Mouse (Mus musculus): ENCODE measurements at regions not wholly inside any gene's neighbourhood (a gene's known extent, or its start where the extent isn't known, plus 50 kb on each side); places are given as distances from the start of the nearest gene placed in this dataset.

GRCm38 (mm10) chr9:47133454-47133853 lies 134.9 kb downstream of the Gm4791 start:
- no peak for DNase-seq

DNA sequence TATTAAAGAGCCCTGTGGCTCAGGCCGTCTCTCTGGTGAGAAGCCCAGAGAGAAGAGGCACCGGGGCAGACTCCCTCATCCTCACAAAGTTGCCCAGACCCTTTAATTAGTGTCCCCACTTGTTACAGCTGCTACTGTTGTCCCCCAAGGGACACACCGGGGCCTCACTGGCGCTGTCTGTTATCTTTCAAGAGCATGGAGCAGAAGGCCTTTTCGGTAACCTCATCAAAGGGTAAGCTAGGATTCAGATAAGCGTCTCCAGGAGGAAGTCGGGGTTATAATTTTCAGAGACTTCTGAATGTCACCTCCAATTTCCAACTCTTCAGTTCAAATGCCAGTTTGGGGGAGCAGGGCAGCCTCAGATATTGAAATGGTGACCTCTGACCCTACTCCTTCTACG lies 135.3 kb downstream of the Gm4791 start:
- no peak for DNase-seq

DNA sequence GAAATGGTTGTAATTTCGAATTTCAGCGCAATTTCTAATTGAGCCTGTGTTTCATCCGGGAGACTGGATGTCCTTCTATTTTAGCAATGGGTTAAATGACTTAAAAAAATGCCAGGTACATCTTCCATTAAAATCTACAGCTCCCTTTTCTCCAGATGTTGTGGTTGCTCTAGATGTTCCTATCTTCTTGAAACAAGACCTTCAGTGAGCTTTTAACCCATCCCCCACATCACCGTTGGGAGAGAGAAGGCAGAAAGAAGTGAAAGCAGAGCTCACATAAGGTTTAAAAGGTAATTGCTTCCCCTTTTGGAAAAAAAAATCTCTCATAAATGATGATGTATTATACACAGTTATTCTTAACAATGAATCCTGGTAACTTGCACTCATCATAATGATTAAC lies 135.9 kb downstream of the Gm4791 start:
- no peak for DNase-seq

DNA sequence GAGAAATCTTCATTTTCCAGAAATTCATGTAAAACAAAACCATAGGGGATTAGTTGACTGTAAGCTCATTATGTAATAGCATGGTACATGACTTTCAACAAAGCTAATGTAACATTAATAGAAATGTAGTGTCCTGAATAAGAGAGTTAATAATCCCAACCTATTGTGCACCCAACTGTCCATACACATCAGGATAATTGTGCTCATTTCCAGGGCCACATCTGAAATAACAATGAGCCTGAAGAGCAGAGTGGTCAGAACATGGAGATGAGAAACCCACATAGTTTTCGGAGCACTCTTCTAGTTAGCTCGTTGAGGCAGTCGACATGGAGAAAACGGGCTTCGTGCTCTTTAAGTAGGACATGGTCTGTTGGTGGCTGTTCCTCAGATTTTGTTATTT lies 138.1 kb downstream of the Gm4791 start:
- no peak for DNase-seq

- no peak for DNase-seq
Observed at GRCm38 (mm10) chr9:47153471-47153870, 154.9 kb downstream of the Gm4791 start.

- DNase-seq, result no peak
Observed at GRCm38 (mm10) chr9:47165480-47166131, 167.1 kb downstream of the Gm4791 start.

DNA sequence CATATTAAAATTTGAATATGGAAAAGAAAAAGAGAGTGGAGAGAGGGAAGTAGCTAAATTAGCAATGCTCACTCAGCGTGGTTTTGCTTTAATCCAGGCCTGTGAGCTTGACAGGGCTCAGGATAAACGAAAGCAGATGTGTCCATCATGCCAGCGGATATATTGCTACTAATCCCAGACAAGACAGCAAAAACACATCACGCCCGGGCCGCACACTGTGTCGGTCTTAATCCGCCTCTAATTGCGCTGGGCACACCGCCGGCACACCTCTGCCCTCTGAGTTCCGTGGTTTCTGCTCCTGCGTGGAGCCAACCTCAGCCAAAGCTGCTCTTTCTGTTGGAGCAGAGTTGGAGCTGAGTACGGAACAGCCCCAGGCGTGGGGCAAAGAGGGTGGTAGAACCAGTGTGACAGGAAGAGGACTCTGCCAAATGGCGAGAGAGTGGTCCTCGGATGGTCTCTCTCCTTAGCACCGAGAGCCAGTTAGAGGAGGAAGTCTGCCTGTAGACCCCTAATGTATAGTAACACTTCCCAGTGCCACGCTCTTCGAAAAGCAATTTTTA lies 169.2 kb downstream of the Gm4791 start:
- DNase-seq, result no peak

- DNase-seq, result no peak
Observed at GRCm38 (mm10) chr9:47176044-47176443, 177.5 kb downstream of the Gm4791 start.

- no peak for DNase-seq
Observed at GRCm38 (mm10) chr9:47218101-47218500, 219.6 kb downstream of the Gm4791 start.

DNA sequence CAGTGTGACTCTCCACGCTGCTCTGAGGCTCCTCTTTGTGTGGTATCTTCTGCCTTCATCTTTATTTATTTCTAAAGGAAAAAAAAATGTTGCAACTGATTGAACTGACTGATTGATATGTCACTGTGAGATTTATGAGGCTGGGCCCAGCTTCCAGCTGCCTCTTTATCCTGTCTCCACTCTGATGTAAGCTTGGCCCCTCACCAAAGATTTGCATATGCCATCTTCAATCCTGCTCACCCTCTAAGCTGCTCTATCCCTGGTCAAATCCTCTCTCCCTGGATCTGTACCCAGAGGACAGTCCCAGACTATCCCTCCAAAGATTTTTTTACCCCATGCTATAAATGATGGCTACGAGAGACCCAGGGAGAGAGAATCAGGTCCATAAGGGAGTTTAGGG lies 225.0 kb downstream of the Gm4791 start:
- no peak for DNase-seq

- no peak for DNase-seq
Observed at GRCm38 (mm10) chr9:47224249-47224648, 225.7 kb downstream of the Gm4791 start.

GRCm38 (mm10) chr9:47226476-47227271 lies 228.1 kb downstream of the Gm4791 start:
- peak; percentile 94 for DNase-seq

DNA sequence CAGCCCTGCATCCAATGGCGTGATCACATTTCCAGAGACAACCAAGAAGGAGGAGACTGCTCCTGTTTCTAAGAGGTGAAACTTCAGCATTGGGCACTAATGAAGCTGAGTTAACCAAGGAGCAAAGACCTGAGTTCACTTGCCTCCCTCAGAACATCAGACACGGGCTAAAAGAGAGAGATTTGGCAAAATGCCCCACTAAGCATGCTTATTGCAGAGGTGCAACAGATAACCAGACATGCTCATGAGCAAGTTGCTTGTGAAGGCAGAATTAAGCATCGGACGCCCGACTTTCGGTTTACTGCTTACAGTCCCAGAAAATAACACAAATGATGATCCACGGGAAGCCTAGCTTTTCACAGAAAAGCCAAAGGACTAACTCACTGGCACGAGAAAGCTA lies 228.8 kb downstream of the Gm4791 start:
- no peak for DNase-seq

GRCm38 (mm10) chr9:47228736-47229135 lies 230.2 kb downstream of the Gm4791 start:
- DNase-seq, result no peak

DNA sequence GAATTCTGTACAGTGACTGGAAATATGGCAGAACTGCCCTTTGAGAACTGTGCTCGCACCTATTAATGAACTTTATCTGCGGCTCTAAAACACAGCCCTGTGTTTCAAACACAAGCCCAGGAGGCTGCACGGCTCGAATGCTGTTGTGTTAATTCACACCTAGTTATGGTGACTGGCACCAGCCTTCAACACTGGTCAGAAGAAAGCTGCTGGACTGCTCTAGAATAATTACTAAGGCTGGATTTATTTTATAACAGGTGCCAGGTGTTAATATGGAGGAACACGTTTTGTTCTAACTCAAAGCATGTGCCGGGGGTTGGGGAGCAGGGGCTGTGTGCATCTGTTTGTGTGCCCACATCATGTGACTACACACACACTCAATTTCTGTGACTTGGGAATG lies 230.8 kb downstream of the Gm4791 start:
- DNase-seq, result no peak

- peak; percentile 91 for DNase-seq
Observed at GRCm38 (mm10) chr9:47240950-47241349, 242.4 kb downstream of the Gm4791 start.

DNA sequence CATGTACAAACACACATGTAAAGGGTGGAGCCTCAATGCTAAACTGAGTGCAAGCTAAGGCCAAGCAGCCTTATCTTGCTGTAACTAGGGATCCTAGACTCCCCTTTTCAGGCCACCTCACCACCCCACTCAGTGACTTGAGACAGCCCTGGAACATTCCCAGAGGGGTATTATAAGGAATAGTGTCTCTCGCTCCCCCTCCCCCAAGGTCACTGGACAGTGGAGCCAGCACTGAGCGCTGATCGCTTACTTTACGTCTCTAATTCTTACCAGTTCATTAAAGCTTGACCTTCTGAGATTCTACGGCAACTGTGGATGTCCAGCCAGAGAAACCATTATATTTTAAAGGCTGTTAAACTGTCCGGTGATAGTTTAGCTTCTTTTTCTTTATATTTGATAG lies 243.5 kb downstream of the Gm4791 start:
- no peak for DNase-seq

DNA sequence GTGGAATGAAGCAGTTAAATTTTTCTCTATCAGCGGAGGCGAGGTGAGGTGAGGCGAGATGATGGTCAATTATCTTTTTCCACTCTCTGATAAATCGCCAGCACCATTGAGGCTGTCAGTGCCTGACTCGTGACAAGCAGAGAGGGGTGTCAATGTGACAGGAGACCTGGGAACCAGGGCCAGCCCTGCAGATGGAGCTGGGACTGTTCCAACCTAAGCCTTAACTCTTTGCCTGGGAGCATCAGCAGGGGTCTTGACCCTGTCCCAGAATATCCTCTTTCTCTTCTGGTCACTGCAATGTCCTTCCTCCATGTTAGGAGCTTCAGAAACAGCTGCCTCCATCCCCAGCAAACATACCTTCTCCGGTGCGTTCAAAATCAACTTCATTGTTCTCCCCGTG lies 244.0 kb downstream of the Gm4791 start:
- DNase-seq, result no peak

DNA sequence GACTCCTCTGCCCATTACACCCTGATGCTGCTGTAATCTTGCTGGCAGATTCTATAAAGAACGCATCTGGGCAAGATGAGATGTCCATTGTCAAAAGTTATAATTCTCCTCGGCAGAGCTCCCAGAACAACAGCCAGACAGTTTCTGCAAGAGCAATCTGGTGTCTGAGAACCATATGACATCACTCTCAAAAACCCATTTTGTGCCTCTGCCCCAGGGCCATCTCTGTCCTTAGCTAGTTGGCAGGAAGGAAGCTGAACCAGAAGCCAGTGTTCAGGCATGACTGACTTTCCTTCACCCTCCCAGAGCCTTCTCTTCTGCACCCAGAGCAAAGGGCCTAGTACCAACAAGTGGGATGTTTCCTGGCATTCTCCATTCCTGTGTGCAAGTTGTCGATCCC lies 250.5 kb downstream of the Gm4791 start:
- no peak for DNase-seq

DNA sequence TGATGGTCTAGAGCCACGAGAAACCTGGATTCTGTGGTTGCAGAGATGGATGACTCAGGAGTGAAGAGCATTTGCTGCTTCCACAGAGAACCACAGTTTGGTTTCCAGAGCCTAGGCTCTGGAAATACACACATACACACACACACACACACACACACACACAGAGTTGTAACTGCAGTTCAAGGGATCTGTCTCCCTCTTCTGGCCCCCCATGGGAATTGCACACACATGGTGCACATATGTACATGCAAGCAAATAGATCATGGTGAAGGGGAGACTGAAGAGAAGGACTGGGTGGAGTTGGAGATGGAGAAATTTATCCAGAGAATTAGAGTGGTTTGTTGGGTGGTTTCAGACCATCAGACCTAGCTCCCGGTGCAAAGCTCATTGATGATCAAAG lies 252.6 kb downstream of the Gm4791 start:
- no peak for DNase-seq

DNA sequence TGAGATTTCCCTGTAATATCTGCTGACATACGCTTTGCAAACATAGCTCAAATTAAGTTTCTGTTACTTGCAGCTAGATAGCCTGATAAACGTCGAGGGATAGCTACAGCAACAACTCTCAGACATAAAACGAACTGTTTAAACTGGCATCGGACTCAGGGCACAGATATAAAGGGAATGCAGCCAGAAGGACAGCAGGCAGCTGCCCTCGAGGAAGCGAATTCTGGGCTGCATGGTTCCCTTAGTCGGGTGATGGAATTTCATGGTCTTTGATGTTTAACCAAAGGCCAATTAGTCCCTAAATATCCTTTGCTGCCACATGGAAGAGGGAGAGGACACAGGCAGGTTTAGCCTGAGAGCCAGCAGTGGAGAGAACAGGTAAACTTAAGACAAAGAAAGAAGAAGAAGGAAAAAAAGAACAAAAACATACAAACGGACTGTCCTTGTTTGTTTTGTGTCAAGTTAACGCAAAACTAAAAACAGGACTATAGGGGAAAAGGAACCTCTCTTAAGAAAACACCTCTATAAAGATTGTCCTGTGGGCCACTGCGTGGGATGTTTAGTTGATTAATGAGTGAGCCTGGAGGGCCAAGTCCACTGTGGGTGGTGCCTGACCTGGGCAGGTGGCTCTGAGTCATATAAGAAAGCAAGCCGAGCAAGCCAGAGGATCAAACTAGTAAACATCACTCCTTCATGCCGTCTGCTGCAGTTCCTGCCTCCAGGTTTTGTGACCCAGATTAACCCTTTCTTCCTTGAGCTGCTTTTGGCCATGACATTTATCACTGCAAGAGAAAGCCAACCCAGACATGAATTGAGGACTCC lies 255.5 kb downstream of the Gm4791 start:
- DNase-seq, result no peak

- DNase-seq, result no peak
Observed at GRCm38 (mm10) chr9:47265946-47266490, 264.0 kb upstream of the Cadm1 start.

Data from cerebellum, adult 9-10 months (tissue).